Mouse (Mus musculus) limb, embryonic 10.5 days (tissue): ENCODE measurements around the gene Zkscan17. TPM values are rescaled to one million over a fixed set of nuclear protein-coding genes. Genes with fewer than 3 reads are reported as not detected.
"Not testable (repeated sequence)": the region's sequence is repeated elsewhere in the genome, so short reads cannot be mapped to it uniquely, and the experiment has no call there.

Experiments used
- DNase-seq: peaks from one replicate; pipeline ENCODE4 v3.0.0-alpha.2; 2017; ENCODE audit warnings: low spot score
- H3K27ac ChIP-seq: fragments of 300-500 bp; sonication (generic); 2 replicates; pipeline ENCODE4 v1.5.1; 2016; ENCODE audit warnings: mild to moderate bottlenecking
- H3K27me3 ChIP-seq: fragments of 300-500 bp; sonication (generic); 2 replicates; pipeline ENCODE4 v1.6.1; 2016; ENCODE audit warnings: low read depth, mild to moderate bottlenecking; ENCODE audit not compliant: poor library complexity, severe bottlenecking
- H3K36me3 ChIP-seq: fragments of 300-500 bp; sonication (generic); 2 replicates; pipeline ENCODE4 v1.6.1; 2016; ENCODE audit warnings: mild to moderate bottlenecking, moderate library complexity
- H3K4me1 ChIP-seq: fragments of 300-500 bp; sonication (generic); 2 replicates; pipeline ENCODE4 v1.6.1; 2016
- H3K4me3 ChIP-seq: fragments of 300-500 bp; sonication (generic); 2 replicates; pipeline ENCODE4 v1.5.1; 2016; ENCODE audit warnings: mild to moderate bottlenecking, moderate library complexity
- H3K9me3 ChIP-seq: fragments of 300-500 bp; sonication (generic); replicated peaks from 2 replicates; pipeline ENCODE4 v1.6.1; 2016; ENCODE audit warnings: mild to moderate bottlenecking
- WGBS: fragments of 180-500 bp; shearing (Covaris S2); methylation state at CpG from one replicate; pipeline ENCODE4 v1.1.7; 2016; 5-methylcytosine and 5-hydroxymethylcytosine counted together
- polyA plus RNA-seq: library from polyadenylated mRNA; unstranded; fragments of >200 nt; fragmentation: Nextera tagmentation; extraction: Ambion mirVana; gene quantifications from 2 replicates; pipeline ENCODE4 v1.2.1, GENCODE M21; 2016

The Zkscan17 gene
- 45.2 and 46.1 TPM in 2 replicates for polyA plus RNA-seq

GRCm38 (mm10) chr11:59526472-59527080 lies at the start of gene Zkscan17:
Zkscan17 (minus strand) TSS chr11:59526751.
- 50% methylated on average over 8 of the region's 8 CpGs for WGBS
- DNase-seq, result no peak
- H3K4me3 ChIP-seq, result no peak within 1 kb of the TSS
- no peaks in the 10 kb centered on the region for H3K27me3 ChIP-seq
- H3K9me3 ChIP-seq, result no peaks in the 10 kb centered on the region; the same call in 1 of the 2 replicates
- H3K4me1 ChIP-seq, result peaks cover 10% of the 10 kb centered on the region
- H3K36me3 ChIP-seq, result no peaks in the 10 kb centered on the region
- no peak within 1 kb of the TSS for H3K27ac ChIP-seq

GRCm38 (mm10) chr11:59576135-59576534 lies 49.6 kb upstream of the Zkscan17 start, which contains the start of gene Olfr222:
Olfr222 (minus strand) TSS chr11:59576235.
- H3K27ac ChIP-seq, H3K4me3 ChIP-seq, H3K9me3 ChIP-seq, H3K36me3 ChIP-seq, DNase-seq, H3K4me1 ChIP-seq: not testable (repeated sequence)
- peaks cover 13% of the 10 kb centered on the region for H3K27me3 ChIP-seq

- no peaks in the 10 kb centered on the region for H3K9me3 ChIP-seq
- no peak overlapping the region for H3K4me3 ChIP-seq
- H3K27me3 ChIP-seq, result peaks cover 17% of the 10 kb centered on the region
- no peak for DNase-seq
- no peaks in the 10 kb centered on the region for H3K36me3 ChIP-seq
- peaks cover 6% of the 10 kb centered on the region; the same call in 1 of the 2 replicates for H3K4me1 ChIP-seq
- 62% methylated on average over 9 of the region's 9 CpGs for WGBS
- no peak overlapping the region for H3K27ac ChIP-seq
These were observed 49.2 kb upstream of the Zkscan17 start for GRCm38 (mm10) chr11:59575726-59576125.

DNA sequence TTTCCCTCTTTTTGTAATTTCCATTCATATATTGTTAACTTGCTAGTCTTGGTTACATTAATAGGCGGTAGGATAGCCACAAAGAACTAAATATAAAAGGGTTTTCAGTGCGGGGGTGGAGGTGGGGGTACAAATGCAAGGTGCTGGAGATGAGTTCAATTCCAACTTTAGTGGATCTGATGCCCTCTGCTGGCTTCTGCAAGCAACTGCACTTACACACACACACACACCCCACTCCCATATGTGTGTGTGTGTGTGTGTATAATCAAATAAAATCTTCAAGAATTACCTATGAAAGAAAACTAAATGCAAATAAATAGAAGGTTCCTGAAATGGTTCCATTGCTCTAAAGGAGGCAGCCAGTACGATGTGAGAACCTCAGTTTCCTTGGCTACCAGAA lies 42.8 kb upstream of the Zkscan17 start:
- H3K27ac ChIP-seq, result no peak overlapping the region
- 66% methylated on average over 3 of the region's 3 CpGs for WGBS
- no peaks in the 10 kb centered on the region for H3K9me3 ChIP-seq
- H3K27me3 ChIP-seq, result peaks cover 17% of the 10 kb centered on the region
- H3K4me3 ChIP-seq, result no peak overlapping the region
- no peaks in the 10 kb centered on the region for H3K4me1 ChIP-seq
- no peaks in the 10 kb centered on the region for H3K36me3 ChIP-seq
- DNase-seq, result no peak

DNA sequence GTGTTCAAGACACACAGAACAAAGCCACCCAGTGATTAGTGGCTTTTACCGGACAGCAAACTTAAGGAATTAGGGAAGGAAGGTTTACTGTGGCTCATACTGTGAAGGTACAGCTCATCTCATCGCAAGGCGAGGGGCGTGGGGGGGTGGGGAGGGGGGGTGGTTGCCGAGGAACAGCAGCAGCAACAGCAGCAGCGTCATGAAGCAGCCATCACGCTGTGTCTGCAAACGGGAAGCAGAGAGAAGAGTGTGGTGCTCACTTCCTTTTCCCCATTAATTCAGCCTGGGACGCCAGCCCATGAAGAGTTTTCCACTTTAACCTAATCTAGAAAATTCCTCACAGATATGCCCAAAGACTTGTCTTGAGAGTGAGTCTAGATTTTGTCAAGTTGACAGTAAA lies 36.3 kb upstream of the Zkscan17 start:
- no peaks in the 10 kb centered on the region for H3K36me3 ChIP-seq
- no peaks in the 10 kb centered on the region for H3K27me3 ChIP-seq
- no peak for DNase-seq
- no peak overlapping the region for H3K27ac ChIP-seq
- H3K9me3 ChIP-seq, result no peaks in the 10 kb centered on the region
- no peak overlapping the region for H3K4me3 ChIP-seq
- H3K4me1 ChIP-seq, result no peaks in the 10 kb centered on the region
- WGBS, result 80% methylated on average over 9 of the region's 9 CpGs

GRCm38 (mm10) chr11:59562336-59562735 lies 35.8 kb upstream of the Zkscan17 start:
- no peak overlapping the region for H3K27ac ChIP-seq
- DNase-seq, result no peak
- H3K27me3 ChIP-seq, result no peaks in the 10 kb centered on the region
- WGBS, result 94% methylated on average over 4 of the region's 4 CpGs
- no peaks in the 10 kb centered on the region for H3K4me1 ChIP-seq
- no peak overlapping the region for H3K4me3 ChIP-seq
- H3K36me3 ChIP-seq, result no peaks in the 10 kb centered on the region
- no peaks in the 10 kb centered on the region for H3K9me3 ChIP-seq

DNA sequence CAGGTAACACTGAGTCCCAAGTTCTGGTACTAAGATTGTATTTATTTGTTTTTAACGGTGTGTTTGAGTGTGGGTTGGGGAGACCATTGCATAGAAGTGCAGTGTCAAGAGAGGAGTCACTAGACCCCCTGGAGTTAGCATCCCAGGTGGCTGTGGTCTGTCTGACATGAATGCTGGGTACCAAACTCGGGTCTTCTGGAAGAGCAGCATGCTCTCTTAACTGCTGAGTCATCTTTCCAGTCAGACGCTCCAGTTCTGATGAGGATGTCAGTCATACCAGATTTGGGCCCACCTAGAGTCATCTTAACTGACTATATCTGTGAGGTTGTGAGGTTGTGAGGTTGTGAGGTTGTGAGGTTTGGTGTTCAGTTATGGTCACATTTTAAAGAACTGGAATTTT lies 34.4 kb upstream of the Zkscan17 start:
- Histone ChIP-seq H3K27ac (no peak overlapping the region), H3K27me3 (no peaks in the 10 kb centered on the region), H3K4me3 (no peak overlapping the region), H3K9me3 (no peaks in the 10 kb centered on the region), H3K4me1 (no peaks in the 10 kb centered on the region), H3K36me3 (no peaks in the 10 kb centered on the region)
- no peak for DNase-seq
- WGBS, result 75% methylated on average over 3 of the region's 3 CpGs

DNA sequence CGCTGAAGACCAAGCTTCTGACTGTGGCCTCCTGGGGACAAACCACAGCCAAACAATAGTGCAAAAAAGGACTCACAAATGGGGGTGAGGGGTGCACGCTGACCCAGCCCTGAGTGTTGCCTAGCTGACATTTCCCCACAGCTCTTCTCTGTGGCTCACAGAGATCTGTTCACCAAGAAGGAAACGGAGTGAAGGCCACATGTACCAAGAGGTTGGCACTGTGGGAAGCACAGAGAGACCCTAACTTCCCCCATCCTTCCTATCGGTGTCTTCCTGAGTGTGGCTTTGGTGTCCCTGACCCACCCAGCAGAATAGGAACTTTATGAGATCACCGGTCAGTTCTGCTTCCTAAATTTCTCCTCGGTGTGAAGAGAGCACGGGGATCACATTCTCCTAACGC lies 28.0 kb upstream of the Zkscan17 start:
- Histone ChIP-seq H3K4me3 (no peak overlapping the region), H3K36me3 (no peaks in the 10 kb centered on the region), H3K9me3 (no peaks in the 10 kb centered on the region), H3K4me1 (no peaks in the 10 kb centered on the region), H3K27ac (no peak overlapping the region), H3K27me3 (no peaks in the 10 kb centered on the region)
- WGBS, result 84% methylated on average over 8 of the region's 8 CpGs
- no peak for DNase-seq

DNA sequence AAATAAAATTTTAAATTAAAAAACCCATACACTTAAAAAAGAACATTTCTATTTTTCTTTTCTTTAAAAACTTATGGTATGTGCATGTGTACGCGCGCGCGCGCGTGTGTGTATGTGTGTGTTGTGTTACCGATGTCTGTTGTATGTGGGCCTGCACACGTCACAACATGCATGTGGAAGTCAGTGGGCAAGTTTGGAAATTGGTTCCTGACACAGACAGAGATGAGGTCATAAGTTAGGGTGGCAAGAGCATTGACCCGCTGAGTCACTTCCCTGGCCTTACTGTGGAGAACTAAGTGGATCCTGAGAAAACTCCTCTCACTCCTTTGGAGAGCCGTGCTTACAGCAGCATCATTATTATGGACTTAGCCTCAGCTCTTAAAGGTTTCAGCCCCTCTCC lies 27.6 kb upstream of the Zkscan17 start:
- no peak overlapping the region for H3K27ac ChIP-seq
- no peak overlapping the region for H3K4me3 ChIP-seq
- 94% methylated on average over 11 of the region's 11 CpGs for WGBS

GRCm38 (mm10) chr11:59544005-59544404 lies 17.5 kb upstream of the Zkscan17 start:
- no peaks in the 10 kb centered on the region for H3K36me3 ChIP-seq
- H3K9me3 ChIP-seq, result no peaks in the 10 kb centered on the region
- H3K4me1 ChIP-seq, result no peaks in the 10 kb centered on the region
- WGBS, result 88% methylated on average over 9 of the region's 9 CpGs
- no peak overlapping the region for H3K27ac ChIP-seq
- no peaks in the 10 kb centered on the region for H3K27me3 ChIP-seq
- H3K4me3 ChIP-seq, result no peak overlapping the region
- no peak for DNase-seq

More for the DNA sequence above, 27.6 kb upstream of the Zkscan17 start:
- H3K4me1 ChIP-seq, result no peaks in the 10 kb centered on the region
- DNase-seq, result no peak
- no peaks in the 10 kb centered on the region for H3K9me3 ChIP-seq
- H3K36me3 ChIP-seq, result no peaks in the 10 kb centered on the region
- no peaks in the 10 kb centered on the region for H3K27me3 ChIP-seq

DNA sequence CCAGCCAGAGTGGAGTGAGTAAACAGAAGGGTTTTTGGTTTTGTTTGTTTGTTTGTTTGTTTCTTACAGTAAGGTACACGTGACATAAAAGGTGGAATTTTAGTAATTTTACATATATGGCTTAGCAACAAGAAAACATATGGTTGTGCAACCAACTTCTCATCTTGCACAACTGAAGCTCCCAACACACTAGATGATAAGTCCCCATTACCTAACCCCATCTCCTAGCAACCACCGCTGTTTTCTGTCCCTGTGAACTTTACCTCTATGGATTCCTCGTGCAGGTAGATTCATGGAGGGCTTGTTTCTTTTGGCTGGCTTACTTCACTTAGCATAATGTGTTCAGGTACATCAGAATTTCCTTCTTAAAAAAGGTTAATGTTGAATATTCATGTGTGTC lies 16.8 kb upstream of the Zkscan17 start:
- 0 out of 2 replicates have a peak, but pooled peaks cover under 1% of the 10 kb centered on the region for H3K4me1 ChIP-seq
- no peaks in the 10 kb centered on the region for H3K9me3 ChIP-seq
- no peak overlapping the region for H3K27ac ChIP-seq
- WGBS, result 91% methylated on average over 3 of the region's 3 CpGs
- no peaks in the 10 kb centered on the region for H3K27me3 ChIP-seq
- no peak for DNase-seq
- no peaks in the 10 kb centered on the region for H3K36me3 ChIP-seq
- no peak overlapping the region for H3K4me3 ChIP-seq

- Histone ChIP-seq H3K36me3 (no peaks in the 10 kb centered on the region), H3K9me3 (no peaks in the 10 kb centered on the region), H3K27me3 (no peaks in the 10 kb centered on the region), H3K4me1 (0 out of 2 replicates have a peak, but pooled peaks cover 6% of the 10 kb centered on the region), H3K4me3 (no peak overlapping the region), H3K27ac (no peak overlapping the region)
- DNase-seq, result no peak
- 81% methylated on average over 6 of the region's 6 CpGs for WGBS
These were observed 15.9 kb upstream of the Zkscan17 start for GRCm38 (mm10) chr11:59542442-59542841.

- H3K4me1 ChIP-seq, result 0 out of 2 replicates have a peak, but pooled peaks cover 6% of the 10 kb centered on the region
- no peaks in the 10 kb centered on the region for H3K36me3 ChIP-seq
- 68% methylated on average over 3 of the region's 3 CpGs for WGBS
These were observed 14.8 kb upstream of the Zkscan17 start, which contains the start of gene Nlrp3 for GRCm38 (mm10) chr11:59541324-59541723. Nlrp3 (plus strand) TSS chr11:59541568.

DNA sequence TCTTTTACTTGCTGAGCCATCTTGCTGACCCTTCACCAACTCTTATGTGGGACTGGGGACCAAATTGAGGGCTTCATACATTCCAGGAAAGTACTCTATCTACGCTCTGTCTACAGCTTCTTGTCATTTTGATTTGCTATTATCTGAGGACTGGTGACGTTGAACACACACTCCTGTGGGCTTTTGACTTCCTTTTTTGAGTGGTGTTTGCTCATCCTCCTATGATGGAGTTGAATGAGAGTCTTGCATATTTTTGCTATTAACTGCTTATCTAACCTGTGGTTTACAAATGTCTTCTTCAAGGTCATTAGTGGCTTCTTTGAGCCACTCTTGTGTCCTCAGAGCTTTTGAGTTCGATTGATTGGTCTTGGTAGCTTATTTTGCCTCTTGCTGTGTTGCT lies 13.6 kb upstream of the Zkscan17 start:
- no peak overlapping the region for H3K27ac ChIP-seq
- no peaks in the 10 kb centered on the region for H3K27me3 ChIP-seq
- H3K4me3 ChIP-seq, result no peak overlapping the region
- H3K4me1 ChIP-seq, result 0 out of 2 replicates have a peak, but pooled peaks cover 6% of the 10 kb centered on the region
- 79% methylated on average over 3 of the region's 3 CpGs for WGBS
- H3K9me3 ChIP-seq, result no peaks in the 10 kb centered on the region
- no peak for DNase-seq
- no peaks in the 10 kb centered on the region for H3K36me3 ChIP-seq

More at GRCm38 (mm10) chr11:59541324-59541723, 14.8 kb upstream of the Zkscan17 start, which contains the start of gene Nlrp3:
- H3K27me3 ChIP-seq, result no peaks in the 10 kb centered on the region
- no peak within 1 kb of the TSS for H3K27ac ChIP-seq
- no peak within 1 kb of the TSS for H3K4me3 ChIP-seq
- H3K9me3 ChIP-seq, result no peaks in the 10 kb centered on the region
- no peak for DNase-seq
